Mouse (Mus musculus) midbrain, embryonic 16.5 days (tissue): ENCODE results near the gene Nfatc2. TPM values are rescaled to one million over a fixed set of nuclear protein-coding genes. Genes with fewer than 3 reads are reported as not detected.

Source experiments
- ATAC-seq: fragments of 200-750 bp; cut with Nextera tagmentation; 2 replicates; pipeline ENCODE4 v1.8.0; 2017; ENCODE audit warnings: moderate TSS enrichment
- H3K27ac ChIP-seq: fragments of 300-500 bp; sonication (generic); 2 replicates; pipeline ENCODE4 v1.5.1; 2014; ENCODE audit warnings: mild to moderate bottlenecking, low read length, mixed read lengths
- H3K27me3 ChIP-seq: fragments of 300-500 bp; sonication (generic); 2 replicates; pipeline ENCODE4 v1.6.1; 2014; ENCODE audit warnings: low read depth, low read length, mixed read lengths; ENCODE audit not compliant: control insufficient read depth, insufficient read depth
- H3K36me3 ChIP-seq: fragments of 300-500 bp; sonication (generic); 2 replicates; pipeline ENCODE4 v1.6.1; 2014; ENCODE audit warnings: mild to moderate bottlenecking, low read length, moderate library complexity, mixed read lengths; ENCODE audit not compliant: control insufficient read depth, insufficient read depth
- H3K4me1 ChIP-seq: fragments of 300-500 bp; sonication (generic); 2 replicates; pipeline ENCODE4 v1.6.1; 2014; ENCODE audit warnings: mild to moderate bottlenecking, low read length, mixed read lengths; ENCODE audit not compliant: control insufficient read depth, insufficient read depth
- H3K4me2 ChIP-seq: fragments of 300-500 bp; sonication (generic); 2 replicates; pipeline ENCODE4 v1.6.1; 2014; ENCODE audit warnings: mild to moderate bottlenecking, low read length, mixed read lengths
- H3K4me3 ChIP-seq: fragments of 300-500 bp; sonication (generic); 2 replicates; pipeline ENCODE4 v1.5.1; 2014; ENCODE audit warnings: low read depth, mild to moderate bottlenecking, low read length, moderate library complexity, mixed read lengths
- H3K9ac ChIP-seq: fragments of 300-500 bp; sonication (generic); 2 replicates; pipeline ENCODE4 v1.6.1; 2014; ENCODE audit warnings: low read depth, low read length, mixed read lengths
- H3K9me3 ChIP-seq: fragments of 300-500 bp; sonication (generic); replicated peaks from 2 replicates; pipeline ENCODE4 v1.6.1; 2014; ENCODE audit warnings: mild to moderate bottlenecking, low read length, mixed read lengths; ENCODE audit not compliant: control insufficient read depth, poor library complexity, severe bottlenecking
- WGBS: fragments of 180-500 bp; shearing (Covaris S2); extraction: QIAGEN DNeasy Blood & Tissue Kit; methylation state at CpG from one replicate; pipeline ENCODE4 v1.1.7; 2014; 5-methylcytosine and 5-hydroxymethylcytosine counted together
- polyA plus RNA-seq: library from polyadenylated mRNA; unstranded; fragments of >200 nt; fragmentation: Nextera tagmentation; extraction: Ambion mirVana; gene quantifications from 2 replicates; pipeline ENCODE4 v1.2.1, GENCODE M21; 2015

The Nfatc2 gene
- polyA plus RNA-seq, 1 experiment from 2014 or later: 4.5 TPM

DNA sequence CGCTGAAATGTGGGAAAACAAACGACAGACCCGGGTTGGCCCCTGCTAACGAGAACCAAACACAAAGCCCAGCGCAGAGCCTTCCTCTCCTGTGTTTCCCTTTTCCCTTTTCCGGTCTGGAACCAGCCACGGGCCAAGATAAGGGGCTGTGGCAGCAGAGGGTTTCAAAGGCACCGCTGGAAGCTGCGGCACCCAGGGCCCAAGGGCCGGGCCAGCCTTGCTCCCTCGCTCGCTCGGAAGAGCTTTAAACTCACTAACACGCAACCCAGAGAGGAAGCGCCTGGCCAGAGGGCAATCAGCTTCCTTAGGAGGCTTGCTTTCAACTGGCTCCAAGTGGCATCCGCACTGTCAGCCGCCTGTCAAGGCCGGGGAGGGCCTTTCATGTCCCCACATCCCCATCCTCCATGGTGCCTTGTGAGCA, 47.9 kb downstream of the Nfatc2 start:
- Histone ChIP-seq H3K36me3 (no peaks in the 10 kb centered on the region), H3K27me3 (no peaks in the 10 kb centered on the region), H3K4me3 (no peak overlapping the region), H3K9ac (peak overlapping the region; percentile 32; the same call in 1 of the 2 replicates), H3K4me2 (no peak overlapping the region), H3K9me3 (no peaks in the 10 kb centered on the region), H3K4me1 (peaks cover 12% of the 10 kb centered on the region; the same call in 1 of the 2 replicates), H3K27ac (no peak overlapping the region)
- WGBS: 46% methylated on average over 18 of the region's 18 CpGs
- ATAC-seq: peak; percentile 15; the same call in 1 of the 2 replicates

DNA sequence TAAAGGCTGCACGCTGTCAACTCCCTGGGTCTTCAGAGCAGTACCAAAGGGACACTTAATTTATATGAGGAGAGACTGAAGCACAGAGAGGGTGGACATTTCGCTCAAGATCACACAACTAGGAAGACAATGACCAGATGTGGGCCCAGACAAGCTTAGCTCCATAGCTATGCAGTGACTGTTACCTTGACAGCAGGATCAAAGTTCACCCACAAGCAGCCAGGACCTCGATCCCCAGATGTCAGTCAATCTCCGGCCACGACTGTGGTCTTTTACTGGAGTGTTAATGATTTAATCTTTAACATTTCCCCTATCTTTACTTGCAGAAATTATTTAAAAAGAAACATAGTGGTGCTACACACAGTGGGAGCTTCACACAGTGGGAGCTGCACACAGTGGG, 49.1 kb downstream of the Nfatc2 start:
- no peaks in the 10 kb centered on the region for H3K9me3 ChIP-seq
- H3K4me1 ChIP-seq: peaks cover 12% of the 10 kb centered on the region; the same call in 1 of the 2 replicates
- 51% methylated on average over 5 of the region's 5 CpGs for WGBS
- H3K27ac ChIP-seq: 0 out of 2 replicates have a peak overlapping the region, but pooled peaks have one; percentile 29
- H3K27me3 ChIP-seq: no peaks in the 10 kb centered on the region
- H3K9ac ChIP-seq: no peak overlapping the region
- no peak overlapping the region for H3K4me2 ChIP-seq
- no peaks in the 10 kb centered on the region for H3K36me3 ChIP-seq
- no peak overlapping the region for H3K4me3 ChIP-seq
- ATAC-seq: no peak

DNA sequence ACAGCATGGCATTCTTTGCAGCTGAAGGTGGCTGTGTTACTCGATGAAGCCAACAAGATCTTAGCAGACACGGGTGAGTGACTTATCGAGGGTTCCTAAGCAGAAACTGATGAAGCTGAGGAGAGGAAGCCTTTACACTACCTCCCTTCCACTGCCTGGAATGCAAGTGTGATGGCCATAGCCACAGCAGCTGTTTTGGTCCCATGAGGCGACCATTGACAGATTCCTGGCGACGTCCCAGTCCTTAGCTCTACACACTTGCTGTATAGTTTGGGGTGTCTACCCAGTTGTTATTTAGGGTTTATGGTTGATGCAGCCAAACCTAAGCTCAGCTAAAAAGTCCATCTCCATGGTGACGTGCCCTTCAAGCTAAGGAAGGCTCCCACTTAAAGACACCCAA, 50.2 kb downstream of the Nfatc2 start:
- Histone ChIP-seq H3K4me1 (peaks cover 12% of the 10 kb centered on the region; the same call in 1 of the 2 replicates), H3K4me3 (no peak overlapping the region), H3K9me3 (no peaks in the 10 kb centered on the region), H3K4me2 (no peak overlapping the region), H3K36me3 (no peaks in the 10 kb centered on the region), H3K9ac (no peak overlapping the region), H3K27ac (no peak overlapping the region), H3K27me3 (no peaks in the 10 kb centered on the region)
- no peak for ATAC-seq
- 92% methylated on average over 7 of the region's 7 CpGs for WGBS

GRCm38 (mm10) chr2:168549326-168549725, 52.1 kb downstream of the Nfatc2 start:
- Histone ChIP-seq H3K9me3 (no peaks in the 10 kb centered on the region), H3K27ac (no peak overlapping the region), H3K27me3 (no peaks in the 10 kb centered on the region), H3K4me2 (no peak overlapping the region), H3K4me3 (no peak overlapping the region), H3K36me3 (no peaks in the 10 kb centered on the region), H3K9ac (no peak overlapping the region), H3K4me1 (peaks cover 12% of the 10 kb centered on the region; the same call in 1 of the 2 replicates)
- ATAC-seq: no peak
- WGBS: 38% methylated on average over 12 of the region's 12 CpGs

GRCm38 (mm10) chr2:168548008-168548407, 53.4 kb downstream of the Nfatc2 start:
- Histone ChIP-seq H3K9ac (no peak overlapping the region), H3K36me3 (no peaks in the 10 kb centered on the region), H3K4me1 (peaks cover 5% of the 10 kb centered on the region; the same call in 1 of the 2 replicates), H3K27me3 (no peaks in the 10 kb centered on the region), H3K4me3 (no peak overlapping the region), H3K4me2 (no peak overlapping the region), H3K9me3 (no peaks in the 10 kb centered on the region), H3K27ac (no peak overlapping the region)
- no peak for ATAC-seq
- 75% methylated on average over 4 of the region's 4 CpGs for WGBS

- Histone ChIP-seq H3K9ac (no peak overlapping the region), H3K36me3 (no peaks in the 10 kb centered on the region), H3K27ac (no peak overlapping the region), H3K4me3 (no peak overlapping the region), H3K27me3 (no peaks in the 10 kb centered on the region), H3K4me2 (no peak overlapping the region), H3K9me3 (no peaks in the 10 kb centered on the region), H3K4me1 (no peaks in the 10 kb centered on the region; the same call in 1 of the 2 replicates)
- no peak for ATAC-seq
- 65% methylated on average over 15 of the region's 15 CpGs for WGBS
Observed at GRCm38 (mm10) chr2:168545901-168546557, 55.4 kb downstream of the Nfatc2 start.

GRCm38 (mm10) chr2:168544102-168544501, 57.4 kb downstream of the Nfatc2 start:
- Histone ChIP-seq H3K9ac (no peak overlapping the region), H3K27ac (no peak overlapping the region), H3K4me2 (no peak overlapping the region), H3K36me3 (no peaks in the 10 kb centered on the region), H3K4me3 (no peak overlapping the region), H3K9me3 (no peaks in the 10 kb centered on the region), H3K27me3 (no peaks in the 10 kb centered on the region), H3K4me1 (no peaks in the 10 kb centered on the region; the same call in 1 of the 2 replicates)
- ATAC-seq: no peak
- WGBS: 53% methylated on average over 13 of the region's 13 CpGs

DNA sequence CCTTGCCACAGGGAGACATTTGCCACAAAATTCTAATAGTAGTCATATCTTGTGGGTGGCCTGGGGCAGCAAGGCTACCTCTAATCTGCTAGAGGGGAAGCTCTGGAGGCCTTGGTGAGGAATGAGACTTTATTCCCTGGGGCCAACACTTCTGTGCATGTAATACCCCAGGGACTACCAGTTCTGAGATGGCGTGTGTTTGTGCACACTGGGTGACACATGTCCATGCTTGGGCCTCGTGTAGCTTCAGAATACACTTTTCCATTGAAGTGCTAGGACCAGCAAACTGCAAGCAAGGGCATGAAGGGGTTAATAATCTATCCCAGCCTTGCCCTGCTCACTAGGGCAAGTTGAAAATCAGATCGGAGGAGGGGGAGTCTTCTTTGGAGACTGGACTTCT, 58.4 kb downstream of the Nfatc2 start:
- Histone ChIP-seq H3K4me3 (no peak overlapping the region), H3K9ac (no peak overlapping the region), H3K27me3 (no peaks in the 10 kb centered on the region), H3K4me1 (no peaks in the 10 kb centered on the region; the same call in 1 of the 2 replicates), H3K4me2 (no peak overlapping the region), H3K9me3 (no peaks in the 10 kb centered on the region), H3K36me3 (no peaks in the 10 kb centered on the region), H3K27ac (no peak overlapping the region)
- WGBS: 61% methylated on average over 3 of the region's 3 CpGs
- no peak for ATAC-seq

DNA sequence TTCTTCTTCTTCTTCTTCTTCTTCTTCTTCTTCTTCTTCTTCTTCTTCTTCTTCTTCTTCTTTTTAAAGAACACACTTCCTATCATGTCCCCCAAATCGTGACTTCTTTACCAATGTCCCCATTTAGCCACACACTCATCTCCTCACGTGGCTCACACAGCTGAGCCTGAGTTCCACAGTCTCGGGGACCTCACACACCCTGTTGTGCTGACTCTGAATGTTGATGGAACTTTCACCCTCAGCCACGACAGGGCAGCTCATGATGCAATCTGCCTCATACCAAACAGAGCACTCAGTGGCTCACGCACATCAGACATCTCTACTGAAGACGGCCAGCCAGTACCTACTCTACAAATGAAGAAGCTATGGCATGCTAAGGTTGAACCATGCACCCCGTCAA, 60.2 kb downstream of the Nfatc2 start:
- no peaks in the 10 kb centered on the region for H3K9me3 ChIP-seq
- no peak overlapping the region for H3K4me2 ChIP-seq
- no peak overlapping the region for H3K27ac ChIP-seq
- H3K4me1 ChIP-seq: no peaks in the 10 kb centered on the region; the same call in 1 of the 2 replicates
- WGBS: 80% methylated on average over 7 of the region's 7 CpGs
- no peak overlapping the region for H3K4me3 ChIP-seq
- no peaks in the 10 kb centered on the region for H3K27me3 ChIP-seq
- H3K9ac ChIP-seq: no peak overlapping the region
- ATAC-seq: no peak
- H3K36me3 ChIP-seq: no peaks in the 10 kb centered on the region
